Mouse (Mus musculus): Measurements from ENCODE around the gene Ffar1.
"Not testable (repeated sequence)": the region's sequence is repeated elsewhere in the genome, so short reads cannot be mapped to it uniquely, and the experiment has no call there.

Gene Ffar1

DNA sequence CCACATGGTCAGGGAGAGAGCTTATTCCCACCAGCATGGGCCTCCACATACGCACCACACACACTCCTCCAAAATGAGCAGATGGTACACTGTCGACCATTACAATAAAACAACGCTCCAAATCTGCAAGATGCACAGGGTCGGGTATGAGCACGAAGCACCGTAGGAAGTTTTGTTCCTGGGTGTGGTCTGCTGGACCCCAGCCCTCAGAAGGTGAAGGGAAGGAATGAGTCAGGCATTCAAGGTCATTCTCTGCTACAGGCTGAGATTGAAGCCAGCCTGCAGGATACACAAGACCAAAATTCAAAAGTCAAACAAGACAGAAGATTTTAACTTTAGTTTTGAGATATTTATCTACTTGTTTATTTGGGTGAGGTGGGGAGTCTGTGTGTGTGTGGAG lies 13.4 kb downstream of the Ffar1 start:
- DNase-seq (ENCODE audit: low read depth, low spot score), result no peak

DNA sequence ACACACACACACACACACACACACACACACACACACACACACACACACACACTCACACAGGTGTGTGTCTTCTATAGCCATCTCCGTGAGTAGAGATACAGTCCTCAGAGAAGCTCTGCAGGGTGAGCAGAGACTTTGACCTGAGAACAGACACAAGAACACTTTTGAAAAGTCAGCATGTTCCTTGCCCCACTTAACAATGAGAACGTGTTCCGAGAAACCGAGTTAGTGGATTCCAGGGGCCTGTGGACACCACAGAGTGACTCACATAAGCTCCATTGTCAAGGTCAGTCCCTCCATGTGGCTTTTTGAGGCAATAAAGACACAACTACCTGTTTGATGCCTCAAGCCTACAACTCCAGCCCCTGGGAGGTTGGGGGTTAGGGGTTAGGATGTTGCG lies 14.0 kb downstream of the Ffar1 start:
- DNase-seq (ENCODE audit: low read depth, low spot score), result no peak

DNA sequence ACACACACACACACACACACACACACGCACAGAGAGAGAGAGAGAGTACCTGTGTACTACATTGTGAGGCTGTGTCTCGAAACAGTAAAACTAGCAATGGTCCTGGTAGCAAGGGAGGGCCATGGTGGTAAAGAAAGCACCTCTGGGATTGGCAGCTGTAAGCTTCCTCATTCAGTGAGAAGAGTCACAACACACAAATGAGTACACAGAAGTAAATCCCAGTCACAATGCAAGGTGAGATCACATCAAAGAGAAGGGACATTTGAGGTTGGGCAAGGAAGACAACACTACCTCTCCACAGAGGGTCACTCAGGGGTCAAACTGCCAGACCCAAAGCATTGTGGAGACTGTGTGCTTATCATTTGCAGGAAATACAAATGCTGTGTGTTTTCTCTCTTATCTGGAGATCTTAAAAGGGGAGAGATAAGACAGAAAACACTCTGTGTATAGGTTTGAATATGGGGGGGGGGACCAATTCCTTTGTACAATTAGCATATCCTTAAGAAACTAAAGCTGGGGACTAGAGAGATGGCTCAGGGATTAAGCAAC lies 14.8 kb downstream of the Ffar1 start:
- DNase-seq (ENCODE audit: low read depth, low spot score), result no peak

DNA sequence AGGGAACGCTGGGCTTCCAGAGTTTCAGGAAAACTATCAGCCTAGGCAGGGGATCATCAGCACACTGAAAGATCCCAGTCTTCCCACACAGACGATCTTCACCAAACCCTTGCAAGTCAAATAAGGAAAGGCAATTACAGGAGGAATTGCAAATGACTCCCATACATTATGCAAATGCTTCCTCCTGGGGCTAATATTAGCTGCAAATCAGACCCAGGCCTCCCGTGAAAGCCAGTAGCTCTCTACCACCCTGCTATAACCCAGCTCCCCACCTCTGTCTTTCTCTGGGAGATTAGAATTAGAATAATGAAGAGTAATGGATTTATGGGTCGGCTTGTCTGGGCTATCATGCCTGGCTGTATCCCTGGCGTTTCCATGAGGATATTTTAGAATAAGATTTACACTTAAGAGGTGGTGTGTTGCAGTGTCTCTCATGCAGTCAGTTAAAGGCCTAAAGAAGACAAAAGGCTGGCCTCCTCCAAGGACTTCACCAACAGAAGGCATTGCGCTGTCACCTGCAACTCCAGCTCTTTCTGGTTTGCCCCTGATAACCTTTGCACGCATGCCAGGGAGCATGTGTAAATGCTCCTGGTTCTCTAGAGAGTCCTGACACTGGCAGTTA lies 16.6 kb downstream of the Ffar1 start:
- no peak for DNase-seq (ENCODE audit: low read depth, low spot score)

DNA sequence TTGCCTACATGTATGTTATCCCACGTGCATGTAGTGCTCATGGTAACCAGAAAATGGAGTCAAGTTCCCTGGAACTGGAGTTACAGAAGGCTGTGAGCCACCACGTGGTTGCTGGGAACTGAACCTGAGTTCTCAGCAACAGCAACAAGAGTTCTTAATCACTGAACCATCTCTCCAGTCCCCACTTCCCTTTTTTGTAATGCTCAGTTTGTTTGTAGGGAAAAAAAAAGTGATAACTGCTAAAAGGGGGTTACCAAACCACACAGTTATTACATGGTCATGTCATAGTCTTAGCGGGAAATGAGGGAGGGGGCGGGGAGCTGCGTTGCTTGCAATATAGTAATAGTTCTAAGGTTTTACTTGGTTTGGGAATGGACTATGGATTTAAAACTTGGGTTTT lies 19.3 kb downstream of the Ffar1 start:
- no peak for DNase-seq (ENCODE audit: low read depth, low spot score)

DNA sequence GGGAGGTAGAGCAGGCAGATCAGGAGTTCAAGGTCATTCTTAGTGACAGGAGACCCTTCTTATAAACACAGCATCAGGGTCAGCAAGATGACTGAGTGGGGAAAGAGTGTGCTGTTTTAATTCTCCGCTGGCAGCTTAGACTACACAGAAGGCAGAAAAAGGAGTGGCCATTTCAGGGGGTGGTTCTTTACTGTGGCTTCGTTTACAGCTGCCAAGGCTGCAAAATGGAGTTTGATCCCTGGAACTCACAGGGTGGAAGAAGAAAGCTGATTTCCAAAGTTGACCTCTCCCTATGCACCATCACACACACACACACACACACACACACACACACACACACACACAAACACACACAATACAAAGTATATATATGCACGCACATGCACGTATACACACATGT lies 20.0 kb downstream of the Ffar1 start:
- DNase-seq (ENCODE audit: low read depth, low spot score), result no peak

DNA sequence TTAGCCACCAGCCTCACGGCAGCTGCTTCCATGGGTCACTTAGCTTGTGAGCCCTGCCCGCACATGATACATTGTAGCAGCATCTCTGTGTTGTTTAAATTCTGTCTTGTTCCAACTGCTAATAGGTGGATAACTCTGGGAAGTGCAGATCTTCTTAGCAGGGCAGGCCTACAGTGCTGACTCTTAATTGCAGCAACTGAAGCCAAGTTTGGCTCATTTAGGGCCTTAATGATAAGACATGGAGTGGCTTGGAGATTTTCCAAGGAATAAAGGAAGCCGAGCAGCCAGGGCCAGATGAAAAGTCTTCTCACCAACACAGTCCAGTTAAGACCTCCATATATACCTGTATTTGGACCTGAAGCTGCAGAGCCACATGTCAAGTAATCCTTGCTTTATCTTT lies 21.1 kb downstream of the Ffar1 start:
- no peak for DNase-seq (ENCODE audit: low read depth, low spot score)

DNA sequence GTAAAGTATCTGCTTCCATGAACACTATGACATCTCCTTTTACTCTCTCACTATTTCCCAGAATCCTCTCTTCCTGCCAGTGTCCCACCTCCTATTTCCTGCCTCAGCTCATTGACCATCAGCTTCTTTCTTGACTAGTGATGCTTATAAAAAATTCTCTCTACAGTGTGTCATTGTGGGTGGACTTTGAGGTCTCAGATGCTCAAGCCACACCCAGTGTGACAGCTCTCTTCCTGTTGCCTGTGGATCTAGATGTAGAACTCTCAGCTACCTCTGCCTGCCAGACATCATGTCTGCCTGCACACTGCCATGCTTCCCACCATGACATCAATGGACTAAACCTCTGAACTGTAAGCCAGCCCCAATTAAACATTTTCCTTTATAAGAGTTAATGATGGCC lies 24.1 kb downstream of the Ffar1 start:
- DNase-seq (ENCODE audit: low read depth, low spot score), result no peak

DNA sequence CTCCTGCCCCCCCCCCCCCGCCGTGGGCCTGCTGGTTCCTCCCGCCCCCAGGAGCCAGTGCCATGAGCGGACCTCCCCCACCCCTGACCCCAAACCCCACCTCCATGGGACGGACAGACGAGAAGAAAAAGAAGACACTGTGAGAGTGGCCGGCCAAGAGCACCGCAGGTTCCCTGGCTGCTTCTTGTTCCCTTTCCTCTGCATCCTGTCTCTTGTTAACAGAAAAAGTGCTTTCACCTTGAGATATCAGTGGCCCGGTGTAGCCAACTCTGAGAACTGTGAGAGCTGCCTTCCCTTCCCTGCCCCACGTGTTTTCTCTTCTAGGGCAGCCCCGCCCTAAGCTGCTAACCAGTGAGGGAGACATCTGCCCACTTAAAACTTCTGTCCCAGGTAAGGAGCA lies 28.7 kb downstream of the Ffar1 start:
- not testable (repeated sequence) for DNase-seq (ENCODE audit: low read depth, low spot score)

DNA sequence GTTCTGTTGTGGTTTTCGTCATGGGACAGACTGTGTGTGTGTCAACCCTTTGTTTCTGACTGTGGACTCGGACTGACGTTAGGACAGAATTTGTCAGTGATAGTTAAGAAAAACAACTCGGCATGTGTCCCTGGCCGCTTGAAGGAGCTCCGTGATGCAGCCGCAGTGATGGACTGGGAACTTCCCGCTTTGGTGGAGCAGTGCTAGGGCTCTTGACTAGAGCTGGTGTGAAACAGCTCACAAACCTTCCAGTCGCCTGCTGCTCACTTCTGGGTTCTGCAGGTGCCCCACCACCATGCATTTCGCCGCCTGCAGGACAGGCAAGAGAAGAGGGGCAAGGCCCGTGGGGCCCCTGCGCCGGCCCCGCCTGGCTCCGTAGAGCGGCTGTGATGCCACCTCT lies 29.1 kb downstream of the Ffar1 start:
- DNase-seq (ENCODE audit: low read depth, low spot score), result no peak

DNA sequence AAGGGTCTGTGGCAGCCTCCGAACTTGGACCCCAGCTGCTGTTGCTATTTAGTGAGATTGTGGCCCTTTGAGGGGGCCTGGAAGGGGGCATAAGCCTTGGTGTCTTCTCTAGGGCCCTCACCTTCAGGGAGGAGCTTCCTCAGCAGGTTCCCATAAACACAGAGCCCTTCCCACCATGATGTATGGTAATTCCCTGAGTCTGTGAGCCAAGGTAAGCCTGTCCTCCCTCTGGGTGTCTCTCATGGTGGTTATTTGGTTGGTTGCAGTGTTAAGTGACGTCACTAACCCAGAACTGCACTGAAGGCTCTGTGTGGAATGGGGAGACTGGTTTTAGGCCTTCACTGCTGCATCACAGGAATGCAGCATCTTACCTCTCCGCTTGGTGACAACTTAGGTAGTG lies 31.9 kb downstream of the Ffar1 start:
- DNase-seq (ENCODE audit: low read depth, low spot score), result no peak

DNA sequence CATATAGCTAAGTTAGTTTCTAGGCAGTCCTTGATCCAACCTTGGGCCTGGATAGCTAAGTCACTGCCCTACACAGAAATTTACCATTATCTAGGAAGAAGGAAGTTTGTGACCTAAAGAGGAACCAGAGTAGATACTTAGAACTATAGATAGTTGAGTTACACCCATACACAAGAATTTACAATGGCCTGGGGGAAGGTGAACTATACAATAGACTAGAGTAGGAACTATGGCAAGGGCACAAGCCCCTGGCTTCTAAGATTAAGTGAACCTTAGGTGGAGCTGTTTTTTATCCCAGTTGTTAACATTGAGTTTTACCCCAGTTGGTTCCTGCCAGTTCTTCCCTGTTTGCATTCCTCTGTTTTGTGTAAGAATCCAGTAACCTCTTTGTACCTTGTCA lies 32.5 kb downstream of the Ffar1 start:
- DNase-seq (ENCODE audit: low read depth, low spot score), result not testable (repeated sequence)

DNA sequence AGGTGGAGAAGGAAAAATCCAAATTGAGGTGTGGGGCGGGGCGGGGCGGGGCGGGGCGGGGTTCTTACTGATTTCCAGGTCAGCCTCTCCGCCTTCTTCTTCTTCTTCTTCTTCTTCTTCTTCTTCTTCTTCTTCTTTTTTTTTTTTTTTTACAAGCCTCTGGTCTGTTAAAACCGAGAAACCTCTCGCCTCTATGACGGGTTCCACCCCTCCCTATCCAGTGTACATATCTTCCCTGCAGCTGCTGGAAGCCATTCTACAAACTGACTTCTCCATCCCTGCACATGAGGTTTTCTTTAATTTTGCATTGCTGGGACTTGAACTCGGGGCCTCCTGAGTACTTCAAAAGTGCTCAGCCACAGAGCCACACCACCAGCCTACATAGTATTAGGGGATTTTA lies 34.7 kb downstream of the Ffar1 start:
- no peak for DNase-seq (ENCODE audit: low read depth, low spot score)

DNA sequence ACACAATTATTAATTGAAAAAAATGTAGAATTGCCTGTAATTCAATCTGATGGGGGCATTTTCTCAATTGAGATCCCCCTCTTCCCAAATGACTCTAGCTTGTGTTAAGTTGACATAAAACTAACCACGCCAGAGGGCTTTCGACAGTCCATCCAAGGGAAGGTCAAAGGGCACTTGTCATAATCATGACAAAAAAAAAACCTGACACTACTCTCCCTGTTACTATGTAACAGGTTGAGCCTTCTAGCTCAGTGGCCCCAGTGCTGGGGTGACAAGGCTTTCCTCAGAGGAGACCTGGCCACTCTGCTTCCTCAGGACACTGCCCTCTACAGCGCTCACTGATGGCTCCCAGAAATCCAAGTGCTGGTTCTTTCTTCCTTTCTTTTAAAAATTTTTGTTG lies 37.1 kb downstream of the Ffar1 start:
- DNase-seq (ENCODE audit: low read depth, low spot score), result no peak

DNA sequence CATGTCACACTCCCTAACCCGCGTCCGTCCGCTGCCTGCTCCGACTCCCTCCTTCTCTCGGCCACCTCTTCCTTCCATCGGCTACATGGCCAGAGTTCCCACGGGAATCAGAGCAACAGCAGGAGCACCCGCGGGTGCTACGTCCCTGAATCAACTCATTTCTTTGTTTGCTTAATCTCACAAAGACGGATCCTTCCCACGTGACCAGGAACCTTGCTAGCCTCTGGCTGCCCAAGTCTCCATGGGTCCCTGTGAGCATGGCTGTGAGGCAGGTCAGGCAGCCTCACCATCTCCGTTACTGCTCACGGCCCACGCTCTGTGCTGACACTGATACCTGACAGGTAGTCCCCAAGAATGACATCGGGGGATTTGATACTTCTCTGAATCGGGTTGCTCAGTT lies 37.7 kb downstream of the Ffar1 start, which contains the start of gene Ffar2:
TSS of gene Ffar2 (minus strand) at position 101 of the 400 bp plus-strand sequence.
- no peak for DNase-seq (ENCODE audit: low read depth, low spot score)

DNA sequence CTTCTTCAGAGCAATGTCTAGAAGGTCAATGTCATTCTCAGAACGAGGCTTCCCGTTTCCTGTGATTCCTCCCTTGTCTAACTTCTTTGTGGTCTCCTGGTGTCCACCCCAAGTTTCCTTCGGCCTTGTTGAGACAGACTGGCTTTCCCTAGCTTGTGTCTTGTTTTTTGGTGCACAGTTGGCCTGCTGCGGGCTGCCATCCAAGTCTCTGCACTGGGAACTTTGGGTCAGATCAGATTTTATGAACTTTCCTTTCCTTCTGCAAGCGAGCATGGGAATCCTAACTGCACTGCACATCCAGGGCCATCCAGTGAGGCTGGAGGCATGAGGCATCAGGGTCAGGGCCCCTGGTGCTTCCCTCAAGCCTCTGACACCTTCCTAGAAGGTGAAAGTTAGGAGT lies 39.8 kb downstream of the Ffar1 start:
- no peak for DNase-seq (ENCODE audit: low read depth, low spot score)

DNA sequence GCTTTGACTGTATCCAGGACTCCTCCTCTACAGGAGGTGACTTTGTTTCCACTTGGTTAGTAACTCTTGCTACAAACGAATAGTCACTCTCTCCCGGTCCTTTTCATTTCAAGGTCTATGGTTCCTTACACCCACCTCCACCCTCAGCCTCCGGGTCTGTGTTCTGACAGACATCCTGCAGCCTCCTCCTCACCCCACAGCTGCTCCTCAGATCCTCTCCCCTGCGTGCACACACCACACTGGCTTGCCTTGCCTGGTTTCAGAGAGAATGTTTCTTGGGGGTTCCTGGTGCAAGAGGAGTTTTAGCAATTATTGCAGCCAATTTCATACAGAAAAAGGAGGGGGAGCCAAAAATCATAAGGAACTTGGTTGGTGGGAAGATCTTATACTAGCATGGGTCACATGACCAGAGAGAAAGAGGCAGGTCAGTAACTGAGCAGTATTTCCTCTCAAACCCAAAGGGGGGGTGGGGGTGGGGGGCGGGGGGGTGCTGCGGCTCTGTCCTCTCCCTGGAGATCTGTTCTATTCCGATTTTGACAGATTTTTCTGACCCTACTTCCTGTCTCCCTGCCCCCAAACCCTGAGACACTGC lies 40.4 kb downstream of the Ffar1 start:
- no peak for DNase-seq (ENCODE audit: low read depth, low spot score)

DNA sequence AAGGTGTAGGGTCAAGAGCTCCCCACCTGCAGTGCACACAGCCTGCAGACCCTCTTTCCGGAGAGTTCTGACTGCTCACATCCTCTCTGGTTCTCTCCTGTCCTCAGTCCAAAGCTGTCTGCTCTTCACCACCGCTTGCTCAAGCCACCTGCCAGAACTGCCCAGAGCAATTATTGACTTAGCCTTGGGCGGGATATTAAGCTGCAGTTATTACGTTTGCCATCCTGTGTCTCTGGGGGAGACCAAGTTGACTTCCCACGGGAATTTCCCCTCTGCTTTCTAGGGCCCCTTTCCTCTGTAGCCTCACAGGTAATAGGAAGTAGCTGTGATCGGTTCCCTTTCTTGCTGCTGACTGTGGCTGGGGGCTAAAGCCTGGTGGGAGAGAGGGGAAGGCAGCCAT lies 41.2 kb downstream of the Ffar1 start:
- DNase-seq (ENCODE audit: low read depth, low spot score), result no peak

DNA sequence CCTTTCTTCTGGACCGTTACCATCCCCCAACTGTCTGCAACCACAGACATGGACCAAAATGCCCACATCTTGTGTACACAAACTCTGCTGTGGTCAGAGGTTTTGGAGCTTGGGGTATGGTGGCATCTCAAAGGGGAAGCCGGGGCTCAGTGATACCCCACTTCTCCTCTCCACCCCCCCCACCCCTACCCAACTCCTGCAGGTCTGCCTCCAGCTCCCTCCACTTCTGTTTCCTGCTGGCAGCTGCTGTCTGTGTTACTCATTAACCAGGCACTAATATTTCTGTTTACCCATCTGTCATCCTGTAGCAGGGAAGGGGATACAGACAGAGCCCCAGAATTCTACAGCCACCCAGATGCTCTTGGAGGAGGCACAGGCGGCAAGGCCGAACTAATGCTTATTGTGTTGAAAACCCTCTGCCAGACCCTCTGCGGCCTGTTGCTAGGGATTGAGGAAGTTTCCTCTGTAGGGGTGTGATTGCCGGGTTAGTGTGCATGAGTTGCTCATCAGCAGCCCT lies 49.0 kb downstream of the Ffar1 start:
- no peak for DNase-seq (ENCODE audit: low read depth, low spot score)

DNA sequence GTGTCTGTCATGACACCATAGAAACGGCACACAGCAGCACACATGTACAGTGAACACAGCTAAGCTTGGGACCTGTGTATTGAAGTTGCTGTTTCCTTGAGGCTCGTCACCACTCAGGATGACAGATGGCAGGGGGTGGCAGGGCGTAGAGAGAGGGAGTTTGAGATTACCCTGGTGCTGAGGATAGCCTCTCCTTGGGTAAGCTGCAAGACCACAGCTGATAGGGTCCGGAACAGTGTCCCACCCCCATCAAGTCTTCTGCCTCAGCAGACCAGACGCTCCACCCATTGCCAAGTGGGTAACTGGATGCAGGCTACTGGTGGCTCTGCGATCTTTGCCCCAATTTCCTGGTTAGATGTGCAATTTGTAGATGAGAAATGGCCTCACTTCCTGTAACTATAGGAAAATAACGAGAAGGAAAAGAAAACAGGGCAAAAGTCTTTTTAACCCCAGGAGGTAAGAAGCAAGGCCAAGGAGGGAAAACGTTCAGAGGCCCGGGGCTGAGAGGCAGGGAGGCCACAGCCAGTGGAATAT lies 49.5 kb downstream of the Ffar1 start:
- DNase-seq (ENCODE audit: low read depth, low spot score), result no peak

DNA sequence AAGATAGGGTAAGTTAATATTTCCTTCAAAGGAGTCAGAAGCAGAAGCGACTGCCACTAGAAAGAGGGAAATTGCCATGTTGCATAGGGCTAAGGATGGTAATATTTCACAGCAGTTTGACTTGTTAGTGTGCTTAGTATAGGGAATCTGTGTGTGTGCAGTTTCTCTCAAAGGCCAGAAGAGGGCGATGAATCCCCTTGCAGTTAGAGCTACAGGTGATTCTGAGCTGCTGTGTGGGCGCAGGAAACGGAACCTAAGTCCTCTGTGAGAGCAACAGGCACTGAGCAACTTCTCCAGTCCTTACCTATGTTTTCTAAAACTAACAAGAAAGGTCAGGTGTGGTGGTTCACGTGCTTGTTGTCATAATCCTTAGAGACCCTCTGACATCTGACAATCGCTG lies 51.0 kb downstream of the Ffar1 start:
- no peak for DNase-seq (ENCODE audit: low read depth, low spot score)
